Mouse (Mus musculus): ENCODE measurements around the gene Oaz1. TPM values are rescaled to one million over a fixed set of nuclear protein-coding genes. Genes with fewer than 3 reads are reported as not detected.
"Not testable (repeated sequence)": the region's sequence is repeated elsewhere in the genome, so short reads cannot be mapped to it uniquely, and the experiment has no call there.

Gene Oaz1
- total RNA-seq, 2 experiments from 2014 or later = 353 to 1,526 TPM

GRCm38 (mm10) chr10:80818599-80819281 is 7.7 kb upstream of the Oaz1 start:
- ATAC-seq (replicated peaks; ENCODE audit: low FRiP score, low TSS enrichment, poor library complexity, severe bottlenecking) = peak; percentile 100

GRCm38 (mm10) chr10:80819406-80819805 is 7.0 kb upstream of the Oaz1 start:
- no peak; the same call in 1 of the 2 replicates for ATAC-seq (replicated peaks; ENCODE audit: low FRiP score, low TSS enrichment, poor library complexity, severe bottlenecking)

- ATAC-seq (replicated peaks; ENCODE audit: low FRiP score, low TSS enrichment, poor library complexity, severe bottlenecking) = no peak
Measured at GRCm38 (mm10) chr10:80821991-80822390, 4.5 kb upstream of the Oaz1 start.

GRCm38 (mm10) chr10:80822528-80822927 is 3.9 kb upstream of the Oaz1 start:
- ATAC-seq (replicated peaks; ENCODE audit: low FRiP score, low TSS enrichment, poor library complexity, severe bottlenecking) = no peak

- no peak for ATAC-seq (replicated peaks; ENCODE audit: low FRiP score, low TSS enrichment, poor library complexity, severe bottlenecking)
Measured at GRCm38 (mm10) chr10:80823316-80823715, 3.1 kb upstream of the Oaz1 start.

- ATAC-seq (replicated peaks; ENCODE audit: low FRiP score, low TSS enrichment, poor library complexity, severe bottlenecking) = no peak
Measured at GRCm38 (mm10) chr10:80823847-80824643, 2.4 kb upstream of the Oaz1 start.

- ATAC-seq (replicated peaks; ENCODE audit: low FRiP score, low TSS enrichment, poor library complexity, severe bottlenecking) = no peak
Measured at GRCm38 (mm10) chr10:80824827-80825226, 1.6 kb upstream of the Oaz1 start.

- ATAC-seq (replicated peaks; ENCODE audit: low FRiP score, low TSS enrichment, poor library complexity, severe bottlenecking) = no peak
Measured at GRCm38 (mm10) chr10:80827063-80827869, 810 bp downstream of the Oaz1 start.

- ATAC-seq (replicated peaks; ENCODE audit: low FRiP score, low TSS enrichment, poor library complexity, severe bottlenecking) = no peak
Measured at GRCm38 (mm10) chr10:80827870-80828420, 1.5 kb downstream of the Oaz1 start.

- not testable (repeated sequence) for ATAC-seq (replicated peaks; ENCODE audit: low FRiP score, low TSS enrichment, poor library complexity, severe bottlenecking)
Measured at GRCm38 (mm10) chr10:80828587-80828986, 2.1 kb downstream of the Oaz1 start.

- no peak for ATAC-seq (replicated peaks; ENCODE audit: low FRiP score, low TSS enrichment, poor library complexity, severe bottlenecking)
Measured at GRCm38 (mm10) chr10:80829359-80830278, 3.2 kb downstream of the Oaz1 start.

GRCm38 (mm10) chr10:80831136-80831535 is 4.7 kb downstream of the Oaz1 start:
- peak; percentile 22 for ATAC-seq (replicated peaks; ENCODE audit: low FRiP score, low TSS enrichment, poor library complexity, severe bottlenecking)

GRCm38 (mm10) chr10:80832818-80833217 is 6.4 kb downstream of the Oaz1 start:
- no peak for ATAC-seq (replicated peaks; ENCODE audit: low FRiP score, low TSS enrichment, poor library complexity, severe bottlenecking)

GRCm38 (mm10) chr10:80835617-80836016 is 9.2 kb downstream of the Oaz1 start:
- ATAC-seq (replicated peaks; ENCODE audit: low FRiP score, low TSS enrichment, poor library complexity, severe bottlenecking) = no peak

- no peak for ATAC-seq (replicated peaks; ENCODE audit: low FRiP score, low TSS enrichment, poor library complexity, severe bottlenecking)
Measured at GRCm38 (mm10) chr10:80836949-80837379, 10.5 kb downstream of the Oaz1 start.

- no peak for ATAC-seq (replicated peaks; ENCODE audit: low FRiP score, low TSS enrichment, poor library complexity, severe bottlenecking)
Measured at GRCm38 (mm10) chr10:80837827-80838226, 11.4 kb downstream of the Oaz1 start.

- no peak for ATAC-seq (replicated peaks; ENCODE audit: low FRiP score, low TSS enrichment, poor library complexity, severe bottlenecking)
Measured at GRCm38 (mm10) chr10:80838346-80838912, 12.0 kb downstream of the Oaz1 start.

- no peak for ATAC-seq (replicated peaks; ENCODE audit: low FRiP score, low TSS enrichment, poor library complexity, severe bottlenecking)
Measured at GRCm38 (mm10) chr10:80839848-80840247, 13.4 kb downstream of the Oaz1 start.

Data from megakaryocyte-erythroid progenitor cell, adult 5-6 weeks (primary cell).